Mouse (Mus musculus): ENCODE results near the gene Ccdc175.

DNA sequence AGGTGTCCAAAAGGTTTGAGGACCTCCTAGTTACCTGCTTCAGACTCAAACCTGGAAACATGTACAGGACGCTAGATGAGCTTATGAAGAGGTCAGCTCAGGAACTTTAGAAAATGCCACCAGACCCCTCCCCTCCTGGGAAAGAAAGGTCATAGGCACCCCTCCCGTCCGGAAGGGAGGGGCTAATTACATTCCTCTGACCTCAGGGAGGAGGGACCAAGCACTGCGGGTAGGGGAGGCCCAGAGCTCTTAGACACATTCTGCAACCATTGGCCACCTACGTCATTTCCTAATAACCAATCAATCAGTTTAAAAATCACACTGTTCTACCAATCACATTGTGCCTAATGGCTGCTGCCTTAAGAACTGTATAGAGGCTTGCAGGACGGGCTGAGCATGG, 132.3 kb downstream of the Ccdc175 start:
- TF ChIP-seq CTCF (IDR thresholded peaks at IDR 0.05; ENCODE audit: borderline replicate concordance, control insufficient read depth, extremely low read depth, insufficient read depth, low read length, poor library complexity) (no peak), POLR2A (IDR thresholded peaks at IDR 0.05; ENCODE audit: control insufficient read depth, extremely low read depth, insufficient read depth, low read length, poor library complexity) (no peak)
